Mouse (Mus musculus) midbrain, embryonic 14.5 days (tissue): ENCODE data around the gene Alkbh2. TPM values are rescaled to one million over a fixed set of nuclear protein-coding genes. Genes with fewer than 3 reads are reported as not detected.

ENCODE experiments used
- ATAC-seq: fragments of 200-750 bp; cut with Nextera tagmentation; 2 replicates; pipeline ENCODE4 v1.8.0; 2017; ENCODE audit warnings: moderate number of reproducible peaks, moderate library complexity; ENCODE audit not compliant: low FRiP score, low TSS enrichment
- DNase-seq: peaks from one replicate; pipeline ENCODE4 v3.0.0-alpha.2; 2015
- H3K27ac ChIP-seq: fragments of 300-500 bp; sonication (generic); replicated peaks from 2 replicates; pipeline ENCODE4 v1.5.1; 2014; ENCODE audit warnings: mild to moderate bottlenecking, low read depth, low read length, moderate library complexity
- H3K27me3 ChIP-seq: fragments of 300-500 bp; sonication (generic); 2 replicates; pipeline ENCODE4 v1.6.1; 2014; ENCODE audit warnings: low read length, control low read depth, mixed read lengths; ENCODE audit not compliant: control insufficient read depth, insufficient read depth
- H3K36me3 ChIP-seq: fragments of 300-500 bp; sonication (generic); 2 replicates; pipeline ENCODE4 v1.6.1; 2014; ENCODE audit warnings: low read length, control low read depth; ENCODE audit not compliant: control insufficient read depth, insufficient read depth
- H3K4me1 ChIP-seq: fragments of 300-500 bp; sonication (generic); 2 replicates; pipeline ENCODE4 v1.6.1; 2014; ENCODE audit warnings: mild to moderate bottlenecking, antibody characterized with exemption, low read length, control low read depth; ENCODE audit not compliant: control insufficient read depth, insufficient read depth
- H3K4me2 ChIP-seq: fragments of 300-500 bp; sonication (generic); 2 replicates; pipeline ENCODE4 v1.6.1; 2014; ENCODE audit warnings: mild to moderate bottlenecking, low read length, moderate library complexity
- H3K4me3 ChIP-seq: fragments of 300-500 bp; sonication (generic); replicated peaks from 2 replicates; pipeline ENCODE4 v1.5.1; 2014; ENCODE audit warnings: low read depth, low read length
- H3K9ac ChIP-seq: fragments of 300-500 bp; sonication (generic); replicated peaks from 2 replicates; pipeline ENCODE4 v1.6.1; 2014; ENCODE audit warnings: mild to moderate bottlenecking, low read length, moderate library complexity
- H3K9me3 ChIP-seq: fragments of 300-500 bp; sonication (generic); 2 replicates; pipeline ENCODE4 v1.6.1; 2016; ENCODE audit warnings: low read length, control low read depth, mixed read lengths; ENCODE audit not compliant: control insufficient read depth
- WGBS: fragments of 180-500 bp; shearing (Covaris S2); extraction: QIAGEN DNeasy Blood & Tissue Kit; methylation state at CpG from one replicate; pipeline ENCODE4 v1.1.7; 2014; 5-methylcytosine and 5-hydroxymethylcytosine counted together
- polyA plus RNA-seq: library from polyadenylated mRNA; unstranded; fragments of >200 nt; fragmentation: Nextera tagmentation; extraction: Ambion mirVana; gene quantifications from 2 replicates; pipeline ENCODE4 v1.2.1, GENCODE M21; 2014

The Alkbh2 gene
- polyA plus RNA-seq = 5.2 and 5.3 TPM in 2 replicates

- no peaks in the 10 kb centered on the region for H3K4me1 ChIP-seq
- peak within 1 kb of the TSS; percentile 83 for H3K27ac ChIP-seq
- H3K9me3 ChIP-seq = no peaks in the 10 kb centered on the region
- peak within 1 kb of the TSS; percentile 55 for H3K9ac ChIP-seq
- H3K36me3 ChIP-seq = peaks cover 24% of the 10 kb centered on the region
- peak within 1 kb of the TSS; percentile 98 for H3K4me2 ChIP-seq
- H3K4me3 ChIP-seq = peak within 1 kb of the TSS; percentile 58
- DNase-seq (peak; percentile 93), ATAC-seq (peak; percentile 44; the same call in 1 of the 2 replicates)
- under 1% methylated on average over 69 of the region's 69 CpGs for WGBS
- H3K27me3 ChIP-seq = no peaks in the 10 kb centered on the region
Observed at GRCm38 (mm10) chr5:114127374-114128349, at the start of gene Alkbh2. Alkbh2 (minus strand) TSS chr5:114128218.

DNA sequence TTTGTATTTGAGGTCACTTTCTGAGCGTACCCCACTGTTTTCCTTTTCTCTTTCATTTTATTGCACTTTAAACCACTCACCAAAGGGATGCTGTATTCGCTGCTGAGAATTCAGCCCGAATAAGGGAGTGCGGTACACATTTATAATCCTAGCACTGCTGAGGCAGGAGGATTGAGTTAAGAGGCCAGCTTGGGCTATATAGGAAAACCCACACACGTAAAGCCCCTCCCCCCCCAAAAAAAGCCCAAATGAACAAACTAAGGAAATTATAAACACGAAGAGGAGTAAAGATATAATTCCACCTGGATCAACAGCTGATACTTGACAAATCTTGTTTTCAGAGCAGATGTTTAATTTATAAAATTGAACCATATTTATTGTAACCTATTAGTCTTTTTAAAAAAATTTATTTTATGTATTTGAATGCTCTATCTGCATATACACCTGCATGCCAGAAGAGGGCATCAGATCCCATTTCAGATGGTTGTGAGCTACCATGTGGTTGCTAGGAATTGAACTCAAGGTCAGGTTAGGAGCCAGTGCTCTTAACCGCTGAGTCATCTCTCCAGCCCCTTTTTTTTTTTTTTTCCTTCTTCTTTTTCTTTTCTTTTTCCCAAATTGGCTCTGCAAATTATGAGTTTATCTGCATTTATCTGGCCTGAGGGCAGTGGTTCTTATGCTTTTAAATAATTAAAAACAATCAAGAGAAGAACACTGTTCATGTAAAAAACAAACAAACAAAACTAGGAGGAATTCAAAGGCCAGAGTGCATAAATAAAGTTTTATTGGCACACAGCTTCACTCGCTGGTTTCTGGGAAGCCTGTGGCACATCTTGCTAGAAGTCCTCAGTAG, 48.8 kb upstream of the Alkbh2 start:
- WGBS = 61% methylated on average over 8 of the region's 8 CpGs
- Histone ChIP-seq H3K4me2 (peak overlapping the region; percentile 52), H3K27me3 (peaks cover 16% of the 10 kb centered on the region; the same call in 1 of the 2 replicates), H3K9ac (no peak overlapping the region), H3K36me3 (no peaks in the 10 kb centered on the region), H3K9me3 (no peaks in the 10 kb centered on the region), H3K4me3 (no peak overlapping the region), H3K27ac (no peak overlapping the region), H3K4me1 (0 out of 2 replicates have a peak, but pooled peaks cover 3% of the 10 kb centered on the region)
- DNase-seq (no peak), ATAC-seq (no peak)

- Histone ChIP-seq H3K9ac (peak overlapping the region; percentile 42; the same call in 1 of the 2 replicates), H3K27ac (no peak overlapping the region), H3K4me3 (peak overlapping the region; percentile 22), H3K36me3 (no peaks in the 10 kb centered on the region), H3K4me2 (peak overlapping the region; percentile 52), H3K27me3 (peaks cover 16% of the 10 kb centered on the region; the same call in 1 of the 2 replicates), H3K9me3 (no peaks in the 10 kb centered on the region), H3K4me1 (0 out of 2 replicates have a peak, but pooled peaks cover 3% of the 10 kb centered on the region)
- under 1% methylated on average over 26 of the region's 26 CpGs for WGBS
- ATAC-seq (peak; percentile 71; the same call in 1 of the 2 replicates), DNase-seq (peak; percentile 71)
Observed at GRCm38 (mm10) chr5:114175596-114176171, 47.7 kb upstream of the Alkbh2 start.

DNA sequence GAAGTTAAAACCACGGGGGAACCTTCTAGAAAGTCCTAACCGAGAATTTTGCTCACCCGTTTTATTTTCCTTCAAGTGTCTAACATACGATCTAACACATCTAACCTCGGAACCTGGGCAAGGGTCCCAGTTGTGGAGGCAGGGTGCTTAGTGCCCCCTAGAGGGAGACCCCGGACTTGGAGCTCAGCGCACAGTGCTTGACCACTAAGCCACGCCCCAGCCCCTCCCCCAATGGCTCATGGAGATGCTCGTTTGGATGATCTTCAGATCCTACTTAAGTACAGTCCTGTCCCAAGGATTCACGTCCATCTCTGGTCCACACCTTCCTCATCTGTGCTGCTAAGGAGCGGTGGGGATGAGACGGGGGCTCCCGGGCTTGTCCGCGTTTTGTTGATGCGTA, 46.6 kb upstream of the Alkbh2 start:
- H3K27ac ChIP-seq = no peak overlapping the region
- ATAC-seq = no peak
- no peaks in the 10 kb centered on the region for H3K36me3 ChIP-seq
- 14% methylated on average over 16 of the region's 16 CpGs for WGBS
- peaks cover 16% of the 10 kb centered on the region; the same call in 1 of the 2 replicates for H3K27me3 ChIP-seq
- no peaks in the 10 kb centered on the region for H3K9me3 ChIP-seq
- peak; percentile 64 for DNase-seq
- H3K4me1 ChIP-seq = 0 out of 2 replicates have a peak, but pooled peaks cover 3% of the 10 kb centered on the region
- no peak overlapping the region for H3K4me2 ChIP-seq
- no peak overlapping the region for H3K9ac ChIP-seq
- H3K4me3 ChIP-seq = no peak overlapping the region

GRCm38 (mm10) chr5:114173877-114174581, 46.0 kb upstream of the Alkbh2 start:
- Histone ChIP-seq H3K9me3 (no peaks in the 10 kb centered on the region), H3K27me3 (peaks cover 16% of the 10 kb centered on the region; the same call in 1 of the 2 replicates), H3K9ac (no peak overlapping the region), H3K4me2 (no peak overlapping the region), H3K27ac (no peak overlapping the region), H3K36me3 (no peaks in the 10 kb centered on the region), H3K4me3 (no peak overlapping the region), H3K4me1 (0 out of 2 replicates have a peak, but pooled peaks cover 3% of the 10 kb centered on the region)
- DNase-seq = no peak
- ATAC-seq = no peak
- 33% methylated on average over 16 of the region's 16 CpGs for WGBS

GRCm38 (mm10) chr5:114173458-114173857, 45.4 kb upstream of the Alkbh2 start:
- Histone ChIP-seq H3K4me1 (0 out of 2 replicates have a peak, but pooled peaks cover 3% of the 10 kb centered on the region), H3K27ac (no peak overlapping the region), H3K4me2 (no peak overlapping the region), H3K9me3 (no peaks in the 10 kb centered on the region), H3K36me3 (no peaks in the 10 kb centered on the region), H3K27me3 (peaks cover 16% of the 10 kb centered on the region; the same call in 1 of the 2 replicates), H3K9ac (no peak overlapping the region), H3K4me3 (no peak overlapping the region)
- ATAC-seq (no peak), DNase-seq (no peak)
- 77% methylated on average over 7 of the region's 7 CpGs for WGBS

DNA sequence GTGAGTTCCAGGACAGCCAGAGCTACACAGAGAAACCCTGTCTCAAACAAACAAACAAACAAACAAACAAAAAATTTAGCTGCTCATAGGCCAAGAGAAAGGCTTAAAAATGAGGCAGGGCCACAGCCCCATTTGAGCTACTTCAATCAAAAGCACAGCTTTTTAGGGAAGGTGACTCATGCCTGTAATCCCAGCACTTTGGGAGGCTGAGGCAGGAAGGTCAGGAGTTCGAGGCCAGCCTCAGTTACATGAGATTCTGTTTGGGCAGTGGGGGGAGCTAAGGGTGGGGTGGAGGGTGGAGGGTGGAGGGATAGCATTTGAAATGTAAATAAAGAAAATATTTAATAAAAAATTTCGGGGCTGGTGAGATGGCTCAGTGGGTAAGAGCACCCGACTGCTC, 44.9 kb upstream of the Alkbh2 start:
- ATAC-seq = no peak

More for the DNA sequence above, 44.9 kb upstream of the Alkbh2 start:
- H3K27ac ChIP-seq = no peak overlapping the region
- H3K9me3 ChIP-seq = no peaks in the 10 kb centered on the region
- H3K4me3 ChIP-seq = no peak overlapping the region
- H3K4me2 ChIP-seq = no peak overlapping the region
- H3K36me3 ChIP-seq = no peaks in the 10 kb centered on the region
- no peak overlapping the region for H3K9ac ChIP-seq
- 0 out of 2 replicates have a peak, but pooled peaks cover 3% of the 10 kb centered on the region for H3K4me1 ChIP-seq
- H3K27me3 ChIP-seq = peaks cover 16% of the 10 kb centered on the region; the same call in 1 of the 2 replicates
- WGBS = 93% methylated on average over 3 of the region's 3 CpGs
- peak; percentile 17 for DNase-seq
